Mouse (Mus musculus): ENCODE measurements around the gene Igf2bp2. TPM values are rescaled to one million over a fixed set of nuclear protein-coding genes. Genes with fewer than 3 reads are reported as not detected.

The Igf2bp2 gene
- polyA plus RNA-seq, 1 experiment from 2014 or later: 102 TPM

- Histone ChIP-seq H3K27me3 (ENCODE audit: control insufficient read depth, insufficient read depth, low read length) (no peaks in the 10 kb centered on the region), H3K4me1 (ENCODE audit: control insufficient read depth, insufficient read depth, low read length) (peaks cover 35% of the 10 kb centered on the region), H3K9ac (ENCODE audit: low read depth, low read length) (no peak overlapping the region), H3K4me2 (no peak overlapping the region), H3K36me3 (ENCODE audit: control insufficient read depth, insufficient read depth, low read length) (no peaks in the 10 kb centered on the region), H3K9me3 (replicated peaks; ENCODE audit: control insufficient read depth, low read length) (no peaks in the 10 kb centered on the region), H3K27ac (ENCODE audit: low read depth, low read length) (no peak overlapping the region), H3K4me3 (ENCODE audit: low read depth, low read length) (no peak overlapping the region)
- no peak for ATAC-seq (replicated peaks; ENCODE audit: insufficient number of reproducible peaks, low FRiP score, low TSS enrichment)
- 58% methylated on average over 4 of the region's 4 CpGs for WGBS (ENCODE audit: insufficient replicate concordance)
Observed at GRCm38 (mm10) chr16:22109159-22109558, 53.9 kb downstream of the Igf2bp2 start.

GRCm38 (mm10) chr16:22107897-22108516 is 55.1 kb downstream of the Igf2bp2 start:
- 22% methylated on average over 7 of the region's 7 CpGs for WGBS (ENCODE audit: insufficient replicate concordance)
- H3K4me2 ChIP-seq: peak overlapping the region; percentile 40

DNA sequence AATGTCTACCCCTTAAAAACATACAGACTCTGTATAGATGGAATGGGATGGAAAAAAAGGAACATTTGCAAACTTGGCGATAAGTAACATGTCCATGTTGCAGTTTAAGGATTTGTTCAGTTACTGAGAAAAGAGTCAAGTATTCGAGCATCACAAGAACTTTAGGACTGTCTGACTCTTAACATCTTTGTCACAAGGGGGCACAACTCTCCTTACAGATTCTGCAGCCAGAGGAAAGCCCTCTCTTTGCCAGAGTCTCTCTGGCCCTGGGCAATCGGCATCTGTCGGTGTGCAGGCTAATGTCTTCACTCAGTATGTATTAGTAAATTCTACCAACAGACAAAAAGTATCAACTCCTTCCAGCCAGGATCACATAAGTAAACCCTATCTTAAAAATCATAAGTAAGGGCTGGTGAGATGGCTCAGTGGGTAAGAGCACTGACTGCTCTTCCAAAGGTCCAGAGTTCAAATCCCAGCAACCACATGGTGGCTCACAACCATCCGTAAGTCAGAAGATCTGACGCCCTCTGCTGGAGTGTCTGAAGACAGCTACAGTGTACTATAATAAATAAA is 57.0 kb downstream of the Igf2bp2 start:
- ATAC-seq (replicated peaks; ENCODE audit: insufficient number of reproducible peaks, low FRiP score, low TSS enrichment): no peak
- Histone ChIP-seq H3K9me3 (replicated peaks; ENCODE audit: control insufficient read depth, low read length) (no peaks in the 10 kb centered on the region), H3K36me3 (ENCODE audit: control insufficient read depth, insufficient read depth, low read length) (no peaks in the 10 kb centered on the region), H3K4me1 (ENCODE audit: control insufficient read depth, insufficient read depth, low read length) (peaks cover 24% of the 10 kb centered on the region), H3K9ac (ENCODE audit: low read depth, low read length) (no peak overlapping the region), H3K27ac (ENCODE audit: low read depth, low read length) (no peak overlapping the region), H3K27me3 (ENCODE audit: control insufficient read depth, insufficient read depth, low read length) (no peaks in the 10 kb centered on the region), H3K4me2 (no peak overlapping the region), H3K4me3 (ENCODE audit: low read depth, low read length) (no peak overlapping the region)
- 76% methylated on average over 6 of the region's 6 CpGs for WGBS (ENCODE audit: insufficient replicate concordance)

More at GRCm38 (mm10) chr16:22107897-22108516, 55.1 kb downstream of the Igf2bp2 start:
- Histone ChIP-seq H3K27ac (ENCODE audit: low read depth, low read length) (peak overlapping the region; percentile 85), H3K27me3 (ENCODE audit: control insufficient read depth, insufficient read depth, low read length) (no peaks in the 10 kb centered on the region), H3K36me3 (ENCODE audit: control insufficient read depth, insufficient read depth, low read length) (no peaks in the 10 kb centered on the region), H3K4me3 (ENCODE audit: low read depth, low read length) (no peak overlapping the region), H3K9me3 (replicated peaks; ENCODE audit: control insufficient read depth, low read length) (no peaks in the 10 kb centered on the region), H3K9ac (ENCODE audit: low read depth, low read length) (no peak overlapping the region), H3K4me1 (ENCODE audit: control insufficient read depth, insufficient read depth, low read length) (peaks cover 34% of the 10 kb centered on the region)
- peak; percentile 37; the same call in 1 of the 2 replicates for ATAC-seq (replicated peaks; ENCODE audit: insufficient number of reproducible peaks, low FRiP score, low TSS enrichment)

DNA sequence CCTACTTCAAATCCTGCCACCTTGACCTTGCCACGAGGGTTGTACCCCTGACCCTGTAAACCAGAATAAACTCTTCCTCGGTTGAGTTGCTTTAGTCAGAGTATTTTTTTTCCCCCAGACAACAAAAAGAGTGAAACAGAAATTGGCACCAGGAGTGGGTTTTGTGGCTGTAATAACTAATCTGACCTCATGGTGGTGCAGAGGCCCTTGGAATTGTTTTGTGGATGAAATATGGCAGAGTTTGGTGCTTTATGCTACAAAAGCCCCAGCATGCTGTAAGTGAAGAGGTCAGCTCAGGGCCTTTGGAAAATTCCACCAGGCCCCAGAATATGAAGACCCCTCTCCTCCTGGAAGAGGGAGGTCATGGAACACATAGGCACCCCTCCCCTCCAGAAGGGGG is 63.0 kb downstream of the Igf2bp2 start:
- WGBS (ENCODE audit: insufficient replicate concordance): 85% methylated on average over 2 of the region's 2 CpGs
- Histone ChIP-seq H3K4me1 (ENCODE audit: control insufficient read depth, insufficient read depth, low read length) (no peaks in the 10 kb centered on the region; the same call in 1 of the 2 replicates), H3K27ac (ENCODE audit: low read depth, low read length) (no peak overlapping the region), H3K4me2 (no peak overlapping the region), H3K27me3 (ENCODE audit: control insufficient read depth, insufficient read depth, low read length) (no peaks in the 10 kb centered on the region), H3K9me3 (replicated peaks; ENCODE audit: control insufficient read depth, low read length) (no peaks in the 10 kb centered on the region), H3K4me3 (ENCODE audit: low read depth, low read length) (no peak overlapping the region), H3K36me3 (ENCODE audit: control insufficient read depth, insufficient read depth, low read length) (no peaks in the 10 kb centered on the region), H3K9ac (ENCODE audit: low read depth, low read length) (no peak overlapping the region)
- no peak for ATAC-seq (replicated peaks; ENCODE audit: insufficient number of reproducible peaks, low FRiP score, low TSS enrichment)

- H3K36me3 ChIP-seq (ENCODE audit: control insufficient read depth, insufficient read depth, low read length): no peaks in the 10 kb centered on the region
- no peak overlapping the region for H3K9ac ChIP-seq (ENCODE audit: low read depth, low read length)
- H3K27ac ChIP-seq (ENCODE audit: low read depth, low read length): no peak overlapping the region
- 64% methylated on average over 7 of the region's 7 CpGs for WGBS (ENCODE audit: insufficient replicate concordance)
- H3K4me2 ChIP-seq: no peak overlapping the region
- H3K4me1 ChIP-seq (ENCODE audit: control insufficient read depth, insufficient read depth, low read length): no peaks in the 10 kb centered on the region; the same call in 1 of the 2 replicates
- no peak overlapping the region for H3K4me3 ChIP-seq (ENCODE audit: low read depth, low read length)
- H3K9me3 ChIP-seq (replicated peaks; ENCODE audit: control insufficient read depth, low read length): no peaks in the 10 kb centered on the region
- no peaks in the 10 kb centered on the region for H3K27me3 ChIP-seq (ENCODE audit: control insufficient read depth, insufficient read depth, low read length)
- ATAC-seq (replicated peaks; ENCODE audit: insufficient number of reproducible peaks, low FRiP score, low TSS enrichment): no peak
Observed at GRCm38 (mm10) chr16:22097659-22098058, 65.4 kb downstream of the Igf2bp2 start.

DNA sequence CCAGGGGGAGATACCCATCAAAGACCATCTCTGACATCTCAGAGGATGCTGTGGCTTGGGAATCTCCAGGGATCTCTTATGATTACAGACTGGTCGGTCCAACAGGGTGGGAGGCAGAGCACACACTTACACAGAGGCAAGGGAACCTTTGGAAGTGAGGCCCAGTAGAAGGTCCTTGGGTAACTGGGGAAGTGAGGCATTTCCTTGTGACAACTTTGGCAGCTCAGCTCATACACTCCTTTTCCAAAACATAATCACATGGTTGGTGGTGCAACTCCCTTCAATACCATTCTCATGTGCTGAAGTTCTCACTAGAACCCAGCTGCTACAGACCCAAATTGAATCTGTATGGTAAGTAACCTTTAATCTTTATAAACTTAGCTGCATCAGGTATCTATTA is 67.3 kb downstream of the Igf2bp2 start:
- H3K4me3 ChIP-seq (ENCODE audit: low read depth, low read length): no peak overlapping the region
- no peaks in the 10 kb centered on the region for H3K9me3 ChIP-seq (replicated peaks; ENCODE audit: control insufficient read depth, low read length)
- H3K4me1 ChIP-seq (ENCODE audit: control insufficient read depth, insufficient read depth, low read length): no peaks in the 10 kb centered on the region; the same call in 1 of the 2 replicates
- H3K9ac ChIP-seq (ENCODE audit: low read depth, low read length): no peak overlapping the region
- WGBS (ENCODE audit: insufficient replicate concordance): 73% methylated on average over 1 of the region's 1 CpGs
- no peak overlapping the region for H3K27ac ChIP-seq (ENCODE audit: low read depth, low read length)
- no peaks in the 10 kb centered on the region for H3K36me3 ChIP-seq (ENCODE audit: control insufficient read depth, insufficient read depth, low read length)
- no peak for ATAC-seq (replicated peaks; ENCODE audit: insufficient number of reproducible peaks, low FRiP score, low TSS enrichment)
- H3K4me2 ChIP-seq: no peak overlapping the region
- H3K27me3 ChIP-seq (ENCODE audit: control insufficient read depth, insufficient read depth, low read length): no peaks in the 10 kb centered on the region

DNA sequence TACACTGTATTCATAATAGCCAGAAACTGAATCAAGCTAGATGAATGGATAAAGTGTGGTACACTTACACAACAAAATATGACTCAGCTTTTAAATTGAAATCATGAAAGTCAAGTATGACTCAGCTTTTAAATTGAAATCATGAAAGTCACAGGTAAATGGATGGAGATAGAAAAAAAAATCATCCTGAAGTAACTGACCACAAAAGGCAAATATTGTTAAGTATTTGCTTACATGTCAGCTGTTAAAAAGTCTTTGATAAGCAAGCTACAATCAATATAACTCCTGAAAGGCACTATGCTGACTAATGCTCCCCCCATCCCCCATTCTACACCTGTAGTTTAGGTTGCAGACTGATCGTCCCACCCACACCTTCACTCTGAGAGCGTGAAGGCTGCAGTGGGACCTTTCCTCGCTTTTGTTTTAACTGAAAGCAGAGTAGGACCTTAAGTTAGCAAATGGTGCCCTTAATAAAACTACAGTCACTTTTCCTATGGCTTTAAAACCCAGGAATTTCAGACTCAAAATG is 71.8 kb downstream of the Igf2bp2 start:
- Histone ChIP-seq H3K27me3 (ENCODE audit: control insufficient read depth, insufficient read depth, low read length) (no peaks in the 10 kb centered on the region), H3K27ac (ENCODE audit: low read depth, low read length) (no peak overlapping the region), H3K4me1 (ENCODE audit: control insufficient read depth, insufficient read depth, low read length) (no peaks in the 10 kb centered on the region), H3K9me3 (replicated peaks; ENCODE audit: control insufficient read depth, low read length) (no peaks in the 10 kb centered on the region), H3K4me2 (no peak overlapping the region), H3K9ac (ENCODE audit: low read depth, low read length) (no peak overlapping the region), H3K4me3 (ENCODE audit: low read depth, low read length) (no peak overlapping the region), H3K36me3 (ENCODE audit: control insufficient read depth, insufficient read depth, low read length) (peaks cover 10% of the 10 kb centered on the region; the same call in 1 of the 2 replicates)
- WGBS (ENCODE audit: insufficient replicate concordance): 82% methylated on average over 3 of the region's 3 CpGs
- no peak for ATAC-seq (replicated peaks; ENCODE audit: insufficient number of reproducible peaks, low FRiP score, low TSS enrichment)

- 85% methylated on average over 4 of the region's 4 CpGs for WGBS (ENCODE audit: insufficient replicate concordance)
- Histone ChIP-seq H3K4me2 (no peak overlapping the region), H3K27me3 (ENCODE audit: control insufficient read depth, insufficient read depth, low read length) (no peaks in the 10 kb centered on the region), H3K4me1 (ENCODE audit: control insufficient read depth, insufficient read depth, low read length) (no peaks in the 10 kb centered on the region), H3K9ac (ENCODE audit: low read depth, low read length) (no peak overlapping the region), H3K27ac (ENCODE audit: low read depth, low read length) (no peak overlapping the region), H3K4me3 (ENCODE audit: low read depth, low read length) (no peak overlapping the region), H3K9me3 (replicated peaks; ENCODE audit: control insufficient read depth, low read length) (no peaks in the 10 kb centered on the region), H3K36me3 (ENCODE audit: control insufficient read depth, insufficient read depth, low read length) (peaks cover 25% of the 10 kb centered on the region; the same call in 1 of the 2 replicates)
- no peak for ATAC-seq (replicated peaks; ENCODE audit: insufficient number of reproducible peaks, low FRiP score, low TSS enrichment)
Observed at GRCm38 (mm10) chr16:22085411-22085810, 77.7 kb downstream of the Igf2bp2 start.
